ENCODE assay signal across 8 mouse cellular contexts in the genomic region with DNA sequence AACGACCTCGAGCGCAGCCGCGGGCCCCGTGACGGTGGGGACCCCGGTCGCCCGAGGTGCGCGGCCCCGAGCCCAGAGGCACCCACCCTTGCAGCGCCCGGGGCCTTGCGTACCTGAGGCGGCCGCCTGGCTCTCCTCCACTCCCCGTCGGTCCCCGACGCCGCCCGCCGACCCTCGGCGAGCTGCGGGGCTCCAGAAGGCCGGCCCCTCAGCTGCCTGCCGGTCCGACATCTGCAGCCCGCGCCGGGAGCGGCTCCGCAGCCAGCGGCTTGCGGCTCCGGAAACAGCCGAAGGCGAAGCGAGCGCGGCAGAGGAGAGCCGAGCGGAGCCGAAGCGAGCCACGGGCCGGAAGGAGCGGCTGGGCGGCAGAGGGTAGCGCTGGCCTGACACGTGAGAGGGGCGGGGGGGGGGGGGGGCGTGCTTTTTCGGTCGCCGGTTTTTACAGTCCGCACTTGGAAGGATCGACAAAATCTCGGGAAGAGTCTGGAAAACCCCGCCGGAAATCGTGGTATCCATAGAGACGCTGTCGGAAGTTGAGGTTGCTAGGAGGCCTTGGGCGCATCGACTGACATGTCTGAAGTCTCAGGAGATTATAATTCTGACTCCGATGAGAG. TPM values are rescaled to one million over a fixed set of nuclear protein-coding genes. Genes with fewer than 3 reads are reported as not detected.
A peak's percentile ranks its signal among the peaks of the same experiment; 100 is the strongest.
DNase-seq lines count a peak whose midpoint lies in the region; ATAC-seq lines count a peak whose summit lies in the region.

A gene (minus strand): TSS at position 482 of the 614 bp plus-strand sequence.

- no peaks in the 10 kb centered on the region for H3K36me3 ChIP-seq in hindbrain, embryonic 12.5 days

- H3K9ac ChIP-seq in hindbrain, embryonic 12.5 days, result peak within 1 kb of the TSS; percentile 92

- no peaks in the 10 kb centered on the region for H3K9me3 ChIP-seq in hindbrain, embryonic 12.5 days (replicated peaks)

- H3K4me1 ChIP-seq in hindbrain, embryonic 12.5 days, result peaks cover 19% of the 10 kb centered on the region

- peak within 1 kb of the TSS; percentile 93 for H3K27ac ChIP-seq in hindbrain, embryonic 12.5 days

- H3K27me3 ChIP-seq in hindbrain, embryonic 12.5 days, result no peaks in the 10 kb centered on the region

- peak within 1 kb of the TSS; percentile 89 for H3K4me3 ChIP-seq in hindbrain, embryonic 12.5 days

- H3K4me2 ChIP-seq in hindbrain, embryonic 12.5 days (replicated peaks), result peak within 1 kb of the TSS; percentile 80

- peak; percentile 85 for DNase-seq in MN1 (ENCODE audit: low spot score)
- peak; percentile 75 for DNase-seq in cerebellum, adult 9-10 months
- DNase-seq in frontal cortex, postnatal 10 days (ENCODE audit: low spot score in 2 of 2), result peak; percentile 74 to 79
- peak; percentile 74 to 78 for DNase-seq in layer of hippocampus, postnatal 14 days (ENCODE audit: low spot score in 2 of 2)
- DNase-seq in lung, postnatal 10 days, result peak; percentile 86
- peak; percentile 64 for DNase-seq in ovary, postnatal 14 days (ENCODE audit: low spot score)
- DNase-seq in thymus, postnatal 10 days (ENCODE audit: low spot score in 2 of 2), result peak; percentile 69 to 83

- WGBS in hindbrain, embryonic 12.5 days, result 1% methylated on average over 63 of the region's 70 CpGs

- peak; percentile 95 for ATAC-seq in hindbrain, embryonic 12.5 days (ENCODE audit: low FRiP score)

RNA-seq across cellular contexts. Expression of the gene that starts here (rescaled TPM):
- 5.4 and 6.0 TPM in 2 replicates for polyA plus RNA-seq in hindbrain, embryonic 12.5 days (2016; fragmentation: Nextera tagmentation; extraction: Ambion mirVana)
- 10 to 100 TPM; 26.4 to 26.7 TPM for total RNA-seq in layer of hippocampus, postnatal 14 days (2021)

Comparison
In these comparisons a context has a peak if more than half of its experiments do, and no peak if none do; other contexts are left out.
1. Peak in every context shown above with its lines: DNase-seq, ATAC-seq, H3K4me3 ChIP-seq and H3K27ac ChIP-seq.